ENCODE assay signal across 8 mouse cellular contexts in genomic region chr9:110709640-110710258, GRCm38 (mm10). TPM values are rescaled to one million over a fixed set of nuclear protein-coding genes. Genes with fewer than 3 reads are reported as not detected.
DNase-seq lines count a peak whose midpoint lies in the region; ATAC-seq lines count a peak whose summit lies in the region.

No protein-coding gene starts in this region.

- H3K4me3 ChIP-seq in brown adipose tissue, adult 24 weeks (ENCODE audit: insufficient read depth, low read depth, low read length): peak overlapping the region; percentile 70
- peak overlapping the region; percentile 38 for H3K4me3 ChIP-seq in heart, embryonic 13.5 days
- peak overlapping the region; percentile 36 for H3K4me3 ChIP-seq in liver, embryonic 13.5 days (replicated peaks)
- no peak overlapping the region for H3K4me3 ChIP-seq in stomach, embryonic 14.5 days (ENCODE audit: low read depth, low read length)

- 27% methylated on average over 5 of the region's 5 CpGs for WGBS in heart, embryonic 13.5 days
- 18% methylated on average over 5 of the region's 5 CpGs for WGBS in liver, embryonic 13.5 days (ENCODE audit: insufficient replicate concordance)
- WGBS in stomach, embryonic 14.5 days: 37% methylated on average over 5 of the region's 5 CpGs

- H3K9ac ChIP-seq in heart, embryonic 13.5 days: peak overlapping the region; percentile 76
- peak overlapping the region; percentile 41; the same call in 1 of the 2 replicates for H3K9ac ChIP-seq in liver, embryonic 13.5 days
- no peak overlapping the region for H3K9ac ChIP-seq in stomach, embryonic 14.5 days (replicated peaks; ENCODE audit: low read depth, low read length)

- H3K27me3 ChIP-seq in heart, embryonic 13.5 days (replicated peaks): no peaks in the 10 kb centered on the region
- H3K27me3 ChIP-seq in liver, embryonic 13.5 days: no peaks in the 10 kb centered on the region
- no peaks in the 10 kb centered on the region for H3K27me3 ChIP-seq in stomach, embryonic 14.5 days (ENCODE audit: control insufficient read depth, insufficient read depth, low read length)

- H3K4me2 ChIP-seq in heart, embryonic 13.5 days: peak overlapping the region; percentile 56
- peak overlapping the region; percentile 42 for H3K4me2 ChIP-seq in liver, embryonic 13.5 days
- H3K4me2 ChIP-seq in stomach, embryonic 14.5 days (replicated peaks; ENCODE audit: low read depth, low read length): no peak overlapping the region; the same call in 1 of the 2 replicates

- no peaks in the 10 kb centered on the region for H3K9me3 ChIP-seq in heart, embryonic 13.5 days
- no peaks in the 10 kb centered on the region for H3K9me3 ChIP-seq in liver, embryonic 13.5 days (replicated peaks)
- no peaks in the 10 kb centered on the region for H3K9me3 ChIP-seq in stomach, embryonic 14.5 days (ENCODE audit: control insufficient read depth, low read depth, low read length)

- peak; percentile 53; the same call in 1 of the 2 replicates for ATAC-seq in heart, embryonic 13.5 days (ENCODE audit: extremely low read depth, insufficient number of reproducible peaks, low FRiP score, low TSS enrichment)
- ATAC-seq in liver, embryonic 13.5 days (ENCODE audit: low read depth): peak; percentile 79
- peak; percentile 79 for ATAC-seq in stomach, embryonic 14.5 days (ENCODE audit: insufficient number of reproducible peaks, insufficient read depth, low FRiP score, low read depth)

- H3K27ac ChIP-seq in brown adipose tissue, adult 24 weeks (replicated peaks; ENCODE audit: low read depth, low read length): peak overlapping the region; percentile 65
- H3K27ac ChIP-seq in heart, embryonic 13.5 days (replicated peaks): no peak overlapping the region; the same call in 1 of the 2 replicates
- peak overlapping the region; percentile 44; the same call in 1 of the 2 replicates for H3K27ac ChIP-seq in liver, embryonic 13.5 days
- H3K27ac ChIP-seq in stomach, embryonic 14.5 days (ENCODE audit: low read length): no peak overlapping the region; the same call in 1 of the 2 replicates

- H3K36me3 ChIP-seq in heart, embryonic 13.5 days: peaks cover 62% of the 10 kb centered on the region
- peaks cover 36% of the 10 kb centered on the region for H3K36me3 ChIP-seq in liver, embryonic 13.5 days
- H3K36me3 ChIP-seq in stomach, embryonic 14.5 days (ENCODE audit: control insufficient read depth, insufficient read depth, low read length): peaks cover 8% of the 10 kb centered on the region

- DNase-seq in CD4-positive helper T cell, adult 2 months (ENCODE audit: low read depth, low spot score): peak; percentile 90
- DNase-seq in fat pad, adult 2 months (ENCODE audit: extremely low read depth, low read depth, low spot score): peak; percentile 65
- peak; percentile 85 for DNase-seq in kidney, postnatal 10 days
- DNase-seq in liver, embryonic 13.5 days: peak; percentile 56
- DNase-seq in natural killer cell, adult 2 months (ENCODE audit: low spot score in 2 of 2): peak; percentile 80 to 86

- 0 out of 2 replicates have a peak, but pooled peaks cover 3% of the 10 kb centered on the region for H3K4me1 ChIP-seq in brown adipose tissue, adult 24 weeks (ENCODE audit: control insufficient read depth, insufficient read depth, insufficient read length, low read length)
- peaks cover 10% of the 10 kb centered on the region for H3K4me1 ChIP-seq in heart, embryonic 13.5 days
- H3K4me1 ChIP-seq in liver, embryonic 13.5 days (replicated peaks): peaks cover 20% of the 10 kb centered on the region
- H3K4me1 ChIP-seq in stomach, embryonic 14.5 days (ENCODE audit: control insufficient read depth, insufficient read depth, low read length): no peaks in the 10 kb centered on the region

RNA-seq across cellular contexts. Expression of gene Myl3, which starts 31.9 kb away (rescaled TPM):
- polyA plus RNA-seq in brown adipose tissue, adult 24 weeks (2012; ENCODE audit: insufficient read depth, insufficient read length, missing spikeins): 17.2 and 23.5 TPM in 2 replicates
- polyA plus RNA-seq in heart, embryonic 13.5 days (2015; fragmentation: Nextera tagmentation; extraction: Ambion mirVana): 3,771 and 4,285 TPM in 2 replicates
- 0.56 and 5.4 TPM in 2 replicates for polyA plus RNA-seq in liver, embryonic 13.5 days (2015; fragmentation: Nextera tagmentation; extraction: Ambion mirVana)
- 0.72 and 1.0 TPM in 2 replicates for polyA plus RNA-seq in stomach, embryonic 14.5 days (2014; fragmentation: Nextera tagmentation; extraction: Ambion mirVana)

RNA-seq across cellular contexts. Expression of gene Pth1r, which starts 37.2 kb away (rescaled TPM):
- 23.3 and 25.4 TPM in 2 replicates for polyA plus RNA-seq in brown adipose tissue, adult 24 weeks (2012; ENCODE audit: insufficient read depth, insufficient read length, missing spikeins)
- 31.2 and 33.3 TPM in 2 replicates for polyA plus RNA-seq in heart, embryonic 13.5 days (2015; fragmentation: Nextera tagmentation; extraction: Ambion mirVana)
- 4.7 and 5.8 TPM in 2 replicates for polyA plus RNA-seq in liver, embryonic 13.5 days (2015; fragmentation: Nextera tagmentation; extraction: Ambion mirVana)
- polyA plus RNA-seq in stomach, embryonic 14.5 days (2014; fragmentation: Nextera tagmentation; extraction: Ambion mirVana): 19.0 and 19.8 TPM in 2 replicates

RNA-seq across cellular contexts. Expression of gene Ccdc12, which starts 53.4 kb away (rescaled TPM):
- 44.7 and 46.2 TPM in 2 replicates for polyA plus RNA-seq in brown adipose tissue, adult 24 weeks (2012; ENCODE audit: insufficient read depth, insufficient read length, missing spikeins)
- polyA plus RNA-seq in heart, embryonic 13.5 days (2015; fragmentation: Nextera tagmentation; extraction: Ambion mirVana): 119 and 136 TPM in 2 replicates
- 84.4 and 86.3 TPM in 2 replicates for polyA plus RNA-seq in liver, embryonic 13.5 days (2015; fragmentation: Nextera tagmentation; extraction: Ambion mirVana)
- polyA plus RNA-seq in stomach, embryonic 14.5 days (2014; fragmentation: Nextera tagmentation; extraction: Ambion mirVana): 138 TPM in 2 replicates

RNA-seq across cellular contexts. Expression of gene Nbeal2, which starts 55.8 kb away (rescaled TPM):
- polyA plus RNA-seq in brown adipose tissue, adult 24 weeks (2012; ENCODE audit: insufficient read depth, insufficient read length, missing spikeins): 2.2 and 4.8 TPM in 2 replicates
- 1.3 and 1.8 TPM in 2 replicates for polyA plus RNA-seq in heart, embryonic 13.5 days (2015; fragmentation: Nextera tagmentation; extraction: Ambion mirVana)
- polyA plus RNA-seq in liver, embryonic 13.5 days (2015; fragmentation: Nextera tagmentation; extraction: Ambion mirVana): 1.6 and 2.1 TPM in 2 replicates
- polyA plus RNA-seq in stomach, embryonic 14.5 days (2014; fragmentation: Nextera tagmentation; extraction: Ambion mirVana): 4.3 and 4.5 TPM in 2 replicates

Comparison
In these comparisons a context has a peak if more than half of its experiments do, and no peak if none do; other contexts are left out.
1. H3K27ac ChIP-seq: peak in brown adipose tissue, adult 24 weeks (single experiment) and liver, embryonic 13.5 days (single experiment); none in heart, embryonic 13.5 days (single experiment) and stomach, embryonic 14.5 days (single experiment).
2. RNA of gene Myl3, which starts 31.9 kb away (polyA plus RNA-seq): 3,771 to 4,285 TPM in heart, embryonic 13.5 days; 17.2 to 23.5 TPM in brown adipose tissue, adult 24 weeks, 0.72 to 1.0 TPM in stomach, embryonic 14.5 days and 0.56 to 5.4 TPM in liver, embryonic 13.5 days; every median in the first group is over 100 times any median in the second.
3. Peak in every context shown above with its lines, with median percentiles within 50 percentile points of each other: DNase-seq and ATAC-seq.